Mouse (Mus musculus): Measurements from ENCODE around the gene Ehd4. TPM values are rescaled to one million over a fixed set of nuclear protein-coding genes. Genes with fewer than 3 reads are reported as not detected.

Ehd4 gene
- polyA plus RNA-seq, 1 experiment = 38.5 TPM

DNA sequence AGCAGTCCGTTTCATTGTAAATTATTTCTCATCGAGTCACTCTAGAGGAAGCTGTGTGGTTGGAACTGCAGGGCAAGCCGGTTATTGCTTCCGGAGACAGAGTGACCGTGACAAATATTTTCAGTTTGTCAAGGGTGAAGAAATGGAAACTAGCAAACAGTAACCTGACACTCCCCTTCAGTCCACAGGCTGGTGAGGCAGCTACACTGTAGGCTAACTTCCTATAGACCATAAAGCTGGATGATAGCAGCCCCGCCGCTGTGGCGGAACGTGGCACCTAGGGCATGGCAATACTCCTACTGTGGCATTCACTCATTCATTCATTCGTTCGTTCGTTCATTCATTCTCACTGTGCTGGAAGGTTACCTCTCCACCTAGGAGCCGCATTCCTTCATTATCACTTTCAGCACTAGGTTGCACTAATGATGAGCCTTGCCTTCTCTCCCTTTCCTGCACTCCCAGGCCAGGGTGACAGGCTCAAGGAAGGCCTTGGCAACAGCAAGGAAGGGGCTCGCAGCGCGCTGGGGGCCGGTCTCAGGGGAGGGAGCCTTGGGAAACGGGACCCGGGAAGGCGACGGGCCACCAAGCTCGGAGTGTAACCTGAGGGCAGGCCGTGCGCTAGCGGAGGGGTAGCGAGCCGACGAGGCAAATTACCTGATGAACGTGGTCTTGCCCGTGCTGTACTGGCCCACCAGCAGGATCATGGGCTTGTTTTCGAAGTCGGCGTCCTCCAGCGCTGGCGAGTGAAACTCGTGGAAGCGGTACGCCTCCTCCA, 633 bp downstream of the Ehd4 start:
- no peak for TF ChIP-seq GATA1 (IDR thresholded peaks at IDR 0.05; ENCODE audit: low read length)

DNA sequence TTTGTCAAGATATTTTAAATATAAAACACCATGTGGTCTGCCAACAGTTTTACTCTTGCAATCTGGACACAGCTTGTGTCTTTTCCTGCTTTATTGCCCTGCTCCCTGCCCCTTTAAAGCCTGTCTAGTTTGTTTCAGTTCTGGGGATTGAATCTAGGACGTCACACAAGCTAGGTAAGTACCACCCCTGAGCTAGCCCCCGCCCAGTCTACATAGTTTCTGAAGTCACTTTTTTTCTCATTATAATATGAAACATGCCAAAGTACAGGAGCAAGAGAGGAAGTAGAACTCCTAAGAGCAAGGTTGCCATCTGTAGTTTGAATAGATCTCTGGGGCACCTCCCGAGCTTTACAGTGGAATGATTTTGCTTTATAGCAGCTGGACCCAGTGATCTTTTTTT, 3.8 kb downstream of the Ehd4 start:
- TF ChIP-seq GATA1 (IDR thresholded peaks at IDR 0.05; ENCODE audit: low read length) = no peak

DNA sequence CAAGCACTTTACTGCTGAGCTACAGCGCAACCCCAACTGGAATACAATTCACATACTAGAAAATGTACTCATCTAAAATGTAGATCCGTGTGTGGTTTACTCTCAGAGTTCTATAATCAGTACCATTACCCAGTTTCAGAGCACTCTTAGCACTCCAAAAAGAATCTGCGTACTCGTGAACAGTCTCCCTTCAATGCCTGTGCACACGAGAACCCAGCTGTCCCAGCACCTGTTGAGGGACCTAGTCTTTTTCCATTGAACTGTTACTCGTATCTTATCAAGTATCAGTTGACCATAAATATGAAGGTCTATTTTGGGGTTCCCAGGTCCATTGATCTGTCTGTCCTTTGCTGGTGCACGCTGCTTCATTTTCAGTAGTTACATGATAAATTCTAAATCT, 4.8 kb downstream of the Ehd4 start:
- no peak for TF ChIP-seq GATA1 (IDR thresholded peaks at IDR 0.05; ENCODE audit: low read length)

DNA sequence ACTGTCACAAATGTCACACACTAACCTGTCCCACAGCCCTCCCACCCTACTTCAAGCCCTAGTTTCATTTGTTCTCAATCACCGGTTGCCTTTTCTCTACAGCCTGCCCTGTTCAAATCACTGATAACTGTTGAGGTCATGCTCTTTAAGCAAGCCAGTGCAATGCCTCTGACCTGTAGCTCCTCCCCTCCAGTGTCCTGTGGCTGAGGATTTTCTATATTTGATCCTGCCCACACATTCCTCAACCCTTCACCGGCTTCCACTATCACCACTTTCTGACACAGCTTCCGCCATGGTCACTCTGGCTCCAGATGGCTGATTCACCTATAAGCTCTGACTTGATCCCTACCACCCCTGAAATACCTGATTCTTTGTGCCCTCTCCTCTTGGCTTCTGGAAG, 6.4 kb downstream of the Ehd4 start:
- no peak for TF ChIP-seq GATA1 (IDR thresholded peaks at IDR 0.05; ENCODE audit: low read length)

DNA sequence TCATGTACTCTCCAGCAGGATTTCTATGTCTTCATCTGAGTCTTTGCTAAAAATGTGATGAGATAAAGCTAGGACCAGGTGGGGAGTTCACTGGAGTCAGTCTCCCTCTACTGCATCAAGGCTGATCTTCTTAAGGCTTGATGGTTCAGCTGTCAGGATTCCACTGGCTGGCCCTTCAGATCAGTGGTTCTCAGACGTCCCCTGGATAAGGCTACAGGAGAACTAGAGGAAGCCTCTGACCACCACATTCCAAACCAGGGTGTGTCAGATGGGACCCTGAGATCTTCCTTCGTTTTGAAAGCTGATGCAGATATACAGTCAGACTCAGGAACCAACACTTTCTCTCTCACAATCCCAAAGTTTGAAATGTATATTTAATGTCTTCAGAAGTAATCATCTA, 7.0 kb downstream of the Ehd4 start:
- TF ChIP-seq GATA1 (IDR thresholded peaks at IDR 0.05; ENCODE audit: low read length) = no peak

DNA sequence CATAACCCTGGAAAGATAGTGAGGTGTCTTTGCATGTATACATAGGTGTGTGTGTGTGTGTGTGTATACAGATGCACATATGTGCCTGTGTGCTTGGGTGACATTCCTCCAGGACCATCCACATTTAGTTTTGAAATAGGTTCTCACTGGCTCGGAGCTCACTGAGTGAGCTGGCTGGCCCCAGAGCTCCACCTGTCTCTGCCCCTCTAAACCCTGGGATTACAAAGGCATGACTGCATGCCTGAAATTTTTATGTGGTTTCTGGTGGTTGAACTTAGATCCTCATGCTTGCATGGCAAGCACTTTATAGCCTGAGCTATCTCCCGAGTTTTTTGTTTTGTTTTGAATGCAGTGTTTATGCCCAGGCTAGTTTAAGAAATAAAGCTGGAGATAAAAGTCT, 7.9 kb downstream of the Ehd4 start:
- TF ChIP-seq GATA1 (IDR thresholded peaks at IDR 0.05; ENCODE audit: low read length) = no peak

DNA sequence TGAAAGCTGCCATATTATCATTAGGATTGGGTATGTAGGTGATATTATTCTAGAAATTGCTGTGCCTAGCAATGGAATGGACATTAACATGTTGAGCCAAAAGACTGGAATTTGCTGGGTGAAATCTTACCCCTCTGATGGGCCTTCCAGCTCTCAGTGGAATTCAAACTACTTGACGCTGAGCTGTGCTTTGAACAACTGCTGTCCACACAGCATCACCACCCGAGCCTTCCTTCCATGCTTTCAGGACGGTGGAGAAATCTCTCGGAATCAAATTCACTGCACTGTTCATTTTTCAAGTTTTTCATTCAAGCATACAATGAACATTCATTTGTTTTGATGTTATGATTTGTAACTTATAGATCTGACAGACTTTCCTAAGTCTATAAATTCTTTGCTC, 10.0 kb downstream of the Ehd4 start:
- no peak for TF ChIP-seq GATA1 (IDR thresholded peaks at IDR 0.05; ENCODE audit: low read length)

DNA sequence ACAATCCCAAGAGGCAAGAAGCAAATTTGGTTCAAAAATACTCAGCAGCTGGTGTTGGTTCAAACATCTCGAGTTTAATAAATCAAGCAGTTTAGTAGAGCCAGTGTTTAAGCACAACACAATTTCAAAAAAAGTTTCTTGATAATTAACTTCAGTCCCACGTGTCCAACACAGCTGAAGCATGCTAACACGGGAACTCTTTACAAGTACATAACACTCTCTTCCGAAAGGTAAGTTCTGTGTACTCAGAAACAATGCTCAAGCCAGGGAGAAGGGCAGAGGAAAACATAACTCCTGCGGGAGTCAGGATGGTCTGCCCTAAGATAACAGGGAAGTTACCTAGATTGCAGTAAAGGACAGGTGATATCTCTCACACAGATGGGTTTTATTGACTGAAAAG, 12.1 kb downstream of the Ehd4 start:
- TF ChIP-seq GATA1 (IDR thresholded peaks at IDR 0.05; ENCODE audit: low read length) = no peak

DNA sequence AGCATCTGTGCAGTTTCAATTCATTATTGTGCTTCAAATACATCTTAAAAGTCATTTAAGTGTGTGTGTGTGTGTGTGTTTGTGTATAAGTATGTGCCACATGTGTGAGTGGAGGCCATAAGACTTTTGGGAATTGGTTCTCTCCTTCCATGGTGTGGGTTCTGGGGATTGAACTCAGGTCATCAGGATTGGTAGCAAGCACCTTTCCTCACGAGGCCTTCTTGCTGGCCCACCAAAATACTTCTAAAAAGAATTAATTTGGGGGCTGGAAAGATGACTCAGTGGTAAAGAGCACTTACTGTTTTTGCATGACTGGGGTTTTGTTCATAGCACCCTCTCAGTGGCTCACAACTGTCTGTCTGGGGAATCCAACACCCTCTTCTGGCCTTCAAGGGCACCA, 12.7 kb downstream of the Ehd4 start:
- no peak for TF ChIP-seq GATA1 (IDR thresholded peaks at IDR 0.05; ENCODE audit: low read length)

DNA sequence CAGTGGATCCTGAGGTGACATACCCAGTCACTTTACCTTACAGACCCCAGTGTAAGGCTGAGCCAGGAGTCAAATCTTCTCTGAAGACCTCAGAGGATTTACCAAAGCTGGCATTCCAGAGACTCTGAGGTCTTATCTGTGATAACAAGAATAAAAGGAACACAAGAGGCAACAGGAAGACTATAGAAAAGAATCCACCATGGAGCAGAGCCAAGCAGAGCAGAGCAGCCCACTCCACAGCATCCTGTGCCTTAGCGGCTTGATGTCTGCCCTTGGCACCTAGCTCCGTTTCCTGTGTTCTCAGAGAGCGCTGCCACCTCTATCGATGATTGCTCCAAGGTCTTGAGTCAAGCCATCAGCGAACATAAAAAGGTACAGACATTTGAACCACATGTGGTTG, 14.1 kb downstream of the Ehd4 start:
- no peak for TF ChIP-seq GATA1 (IDR thresholded peaks at IDR 0.05; ENCODE audit: low read length)

DNA sequence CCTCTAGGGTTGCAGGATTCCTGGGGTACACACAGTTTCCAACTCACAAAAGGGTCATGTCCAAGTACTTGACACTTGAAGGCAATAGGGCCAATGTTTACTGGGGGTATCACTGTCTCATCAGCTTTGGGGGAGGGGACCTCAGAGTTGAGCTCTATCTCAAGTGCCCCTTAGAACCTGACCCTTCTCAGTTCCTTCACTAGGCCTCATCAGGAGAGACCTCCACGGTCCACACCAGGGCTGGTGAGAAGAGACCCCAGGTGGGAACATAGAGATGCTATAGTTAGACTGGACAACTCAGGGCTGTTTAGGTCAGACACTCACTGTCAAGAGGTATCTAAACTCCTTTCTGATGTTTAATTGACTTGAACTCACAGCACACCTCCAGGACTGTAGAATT, 15.3 kb downstream of the Ehd4 start:
- TF ChIP-seq GATA1 (IDR thresholded peaks at IDR 0.05; ENCODE audit: low read length) = no peak

DNA sequence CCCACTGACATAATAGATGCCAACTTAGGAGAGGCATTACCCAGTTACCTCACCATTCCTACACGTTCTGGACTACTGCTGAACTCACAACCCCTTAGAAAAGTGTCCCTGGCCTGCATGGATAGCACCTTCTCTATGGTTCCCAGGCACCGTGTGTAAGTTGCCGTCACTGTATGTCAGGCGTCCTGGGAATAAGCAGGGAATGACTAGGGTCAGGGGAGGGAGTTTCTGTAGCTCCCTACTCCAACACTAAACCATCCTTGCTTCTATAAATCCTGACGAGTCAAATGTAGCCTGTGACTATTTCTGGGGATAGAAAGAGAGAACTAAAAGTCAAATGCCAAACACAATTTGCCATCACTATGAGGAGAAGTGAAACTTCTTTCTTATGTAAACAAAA, 17.1 kb downstream of the Ehd4 start:
- TF ChIP-seq GATA1 (IDR thresholded peaks at IDR 0.05; ENCODE audit: low read length) = no peak

DNA sequence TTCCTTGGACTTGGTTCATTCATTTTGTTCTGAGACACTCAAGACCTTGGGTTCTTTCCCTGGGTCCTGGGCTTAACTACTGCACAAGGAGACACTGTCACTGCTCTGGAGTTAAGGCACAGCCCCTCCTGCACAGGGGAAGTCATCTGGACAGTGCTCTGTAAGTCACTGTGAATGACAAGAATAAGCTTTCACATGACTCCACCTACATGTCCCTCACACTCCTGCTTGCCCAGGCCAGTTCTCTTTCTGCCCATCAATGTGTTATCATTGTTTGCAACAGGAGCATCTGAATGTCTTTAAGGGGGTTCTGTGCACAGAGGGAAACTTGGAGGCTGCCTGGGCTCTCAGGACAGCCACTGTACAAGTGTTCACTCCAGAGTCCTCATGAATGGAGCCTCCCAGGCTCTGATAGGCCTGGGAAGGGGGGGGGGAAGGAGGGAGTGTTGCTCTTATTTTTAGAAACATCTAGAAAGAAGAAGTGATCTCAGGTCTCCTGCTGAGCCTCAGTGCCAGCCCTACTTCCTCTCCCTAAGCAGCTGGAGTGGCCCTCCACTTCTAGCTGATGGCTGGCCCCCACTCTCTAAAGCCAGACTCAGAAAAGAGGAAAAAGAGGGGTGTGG, 19.8 kb downstream of the Ehd4 start:
- no peak for TF ChIP-seq GATA1 (IDR thresholded peaks at IDR 0.05; ENCODE audit: low read length)

DNA sequence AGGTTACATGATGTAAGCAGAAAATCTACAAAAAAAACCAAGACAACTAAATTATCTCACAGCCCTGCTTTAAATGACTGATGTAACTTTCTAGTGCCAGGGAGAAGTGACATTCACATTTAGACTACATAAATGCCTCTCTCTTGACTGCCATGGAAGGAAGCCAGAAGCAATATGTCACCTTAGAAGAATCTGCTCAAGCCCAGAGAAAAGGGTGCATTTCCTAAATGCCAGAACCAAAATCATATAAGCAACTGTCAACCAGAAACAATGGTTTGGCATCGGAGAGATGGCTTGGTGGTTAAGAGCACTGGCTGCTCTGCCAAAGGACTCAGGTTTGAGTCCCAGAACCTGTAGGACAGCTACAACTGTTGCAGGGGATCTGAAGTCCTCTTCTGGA, 22.5 kb downstream of the Ehd4 start:
- no peak for TF ChIP-seq GATA1 (IDR thresholded peaks at IDR 0.05; ENCODE audit: low read length)

DNA sequence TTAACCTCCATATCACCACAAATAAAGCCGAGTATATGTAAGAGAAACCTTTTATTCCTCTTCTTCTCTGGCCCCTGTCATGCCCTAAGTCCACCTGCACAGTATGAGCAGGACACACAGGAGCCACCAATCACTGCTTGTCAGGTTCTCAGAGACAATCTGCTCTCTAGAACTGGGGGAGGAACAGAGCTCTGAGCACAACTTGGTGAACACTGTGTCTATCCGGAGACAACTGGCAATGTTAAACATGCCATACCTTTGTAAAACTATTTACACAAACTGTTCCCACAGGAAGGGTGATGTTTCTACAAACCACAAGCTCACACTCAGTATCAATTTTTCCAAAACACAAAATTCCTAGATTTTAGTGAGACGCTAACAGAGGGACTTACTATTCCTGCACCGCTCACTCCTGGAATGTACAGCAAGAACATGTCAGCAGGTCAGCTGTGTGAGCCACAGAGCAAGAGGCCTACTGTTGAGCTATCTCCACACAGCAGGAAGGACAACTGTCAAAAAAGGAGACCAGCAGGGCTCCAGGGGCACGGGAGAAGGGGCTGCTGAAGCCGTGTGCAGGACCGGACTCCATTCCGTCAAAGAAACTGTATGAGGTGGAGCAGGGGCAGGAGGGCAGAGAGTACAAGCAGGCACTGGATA, 25.0 kb downstream of the Ehd4 start:
- no peak for TF ChIP-seq GATA1 (IDR thresholded peaks at IDR 0.05; ENCODE audit: low read length)

DNA sequence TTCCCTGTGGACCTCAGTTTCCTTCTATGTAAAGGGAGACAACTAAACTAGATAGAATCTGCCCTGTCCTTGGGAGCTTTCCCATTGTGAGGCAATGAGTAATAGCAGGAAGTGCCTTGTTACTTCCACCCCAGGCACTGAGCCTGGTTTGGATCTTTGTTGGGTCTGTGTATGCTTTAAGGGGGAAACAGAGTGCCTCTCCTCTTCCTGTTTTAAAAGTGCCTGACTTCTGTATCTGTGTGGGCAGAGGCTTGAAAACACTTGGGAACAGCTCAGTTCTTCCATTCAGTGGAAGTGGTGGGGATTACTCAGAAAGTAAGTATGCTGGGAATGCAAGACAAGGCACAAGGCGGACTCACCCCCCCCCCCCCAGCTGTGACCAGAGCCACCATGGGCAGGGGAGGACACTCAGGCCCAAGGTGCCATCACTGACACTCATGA, 25.8 kb downstream of the Ehd4 start:
- no peak for TF ChIP-seq GATA1 (IDR thresholded peaks at IDR 0.05; ENCODE audit: low read length)

DNA sequence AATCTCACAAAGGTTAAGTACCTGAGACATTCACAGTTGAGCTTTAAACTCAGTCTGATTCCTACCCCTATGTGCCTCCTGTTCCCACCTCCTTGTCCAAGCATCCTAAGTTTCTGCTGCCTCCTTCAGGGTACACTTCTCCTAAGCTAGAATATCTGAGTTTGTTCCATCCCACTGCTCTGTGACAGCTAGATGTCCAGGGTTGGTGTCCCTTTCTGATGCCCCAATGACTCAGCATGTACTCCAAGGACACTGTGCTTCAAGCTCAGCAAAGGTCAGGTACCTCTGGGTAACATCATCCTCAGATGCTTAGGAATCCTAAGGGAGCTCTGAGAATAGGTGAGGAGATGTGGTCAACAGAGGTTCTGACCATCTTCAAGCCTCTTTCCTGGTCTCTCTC, 26.4 kb downstream of the Ehd4 start:
- TF ChIP-seq GATA1 (IDR thresholded peaks at IDR 0.05; ENCODE audit: low read length) = no peak

Measured in G1E-ER4 (cell line).